Mouse (Mus musculus) hindbrain, embryonic 14.5 days (tissue): ENCODE data around the gene Acot12. TPM values are rescaled to one million over a fixed set of nuclear protein-coding genes. Genes with fewer than 3 reads are reported as not detected.

ENCODE experiments used
- microRNA-seq: library from miRNA; unstranded; fragments of <30 nt; microRNA quantifications from one replicate; pipeline ENCODE4, GENCODE M21; 2016
- polyA plus RNA-seq: library from polyadenylated mRNA; unstranded; fragments of >200 nt; fragmentation: Nextera tagmentation; extraction: Ambion mirVana; gene quantifications from 2 replicates; pipeline ENCODE4 v1.2.1, GENCODE M21; 2014

Gene Acot12
- polyA plus RNA-seq, 1 experiment from 2014 or later: 0.24 TPM

Small RNAs within 50 kb of the gene (microRNA-seq; reads per million reads assigned to microRNA genes)
- not detected for gene Gm27656

Other genes starting within 250 kb of the Acot12 start
- 12.2 and 15.1 TPM in 2 replicates for gene Zcchc9, start 66.2 kb downstream of the Acot12 start, polyA plus RNA-seq
- 0.17 TPM in 1 of 2 replicates, not detected in the other for gene Ckmt2, start 135.4 kb downstream of the Acot12 start, polyA plus RNA-seq